In genomic region chr11:108319162-108319561, GRCm38 (mm10) we compare ENCODE assay signal across 26 mouse cellular contexts. TPM values are rescaled to one million over a fixed set of nuclear protein-coding genes. Genes with fewer than 3 reads are reported as not detected.
DNase-seq lines count a peak whose midpoint lies in the region; ATAC-seq and TF ChIP-seq lines count a peak whose summit lies in the region.
"Had no signal": no experiment of that assay in that cellular context is flagged by ENCODE, and none has a peak within 500 bp of the region (broad histone marks: within the 10 kb centered on the region; RNA-seq: fewer than 3 reads in every experiment).

No protein-coding gene starts in this region.

- H3K4me2 ChIP-seq in heart, embryonic 13.5 days, result peak overlapping the region; percentile 21; the same call in 1 of the 2 replicates
- H3K4me2 ChIP-seq in midbrain, embryonic 11.5 days, result no peak overlapping the region
- H3K4me2 ChIP-seq in midbrain, embryonic 14.5 days (ENCODE audit: low read length), result no peak overlapping the region
- no peak overlapping the region for H3K4me2 ChIP-seq in liver, embryonic 14.5 days (ENCODE audit: low read depth)
- H3K4me2 ChIP-seq: embryonic facial prominence, embryonic 12.5 days; forebrain, embryonic 15.5 days; hindbrain, embryonic 15.5 days; intestine, embryonic 15.5 days; midbrain, embryonic 13.5 days; stomach, embryonic 15.5 days had no signal

- no peak for ATAC-seq in heart, embryonic 13.5 days (ENCODE audit: extremely low read depth, insufficient number of reproducible peaks, low FRiP score, low TSS enrichment)
- ATAC-seq in midbrain, embryonic 11.5 days (ENCODE audit: low FRiP score), result no peak
- no peak for ATAC-seq in midbrain, embryonic 14.5 days (ENCODE audit: low FRiP score, low TSS enrichment)
- ATAC-seq in liver, embryonic 14.5 days (ENCODE audit: insufficient read depth), result peak; percentile 82
- ATAC-seq in erythroblast, adult 5-6 weeks (replicated peaks; ENCODE audit: low FRiP score, poor library complexity, severe bottlenecking), result no peak
- ATAC-seq: forebrain, embryonic 15.5 days; intestine, embryonic 15.5 days; midbrain, embryonic 13.5 days had no signal

- no peak overlapping the region for H3K9ac ChIP-seq in heart, embryonic 13.5 days
- no peak overlapping the region for H3K9ac ChIP-seq in midbrain, embryonic 11.5 days (ENCODE audit: low read length)
- no peak overlapping the region for H3K9ac ChIP-seq in midbrain, embryonic 14.5 days (replicated peaks; ENCODE audit: low read length)
- no peak overlapping the region for H3K9ac ChIP-seq in liver, embryonic 14.5 days (replicated peaks)
- H3K9ac ChIP-seq: embryonic facial prominence, embryonic 12.5 days; forebrain, embryonic 15.5 days; hindbrain, embryonic 15.5 days; intestine, embryonic 15.5 days; midbrain, embryonic 13.5 days; stomach, embryonic 15.5 days had no signal

- peak; percentile 64 for TF ChIP-seq EP300 in liver, embryonic 14.5 days (IDR thresholded peaks at IDR 0.05; ENCODE audit: low read depth)

- no peak for TF ChIP-seq CTCF in liver, embryonic 14.5 days (IDR thresholded peaks at IDR 0.05; ENCODE audit: low read depth)

- no peaks in the 10 kb centered on the region for H3K27me3 ChIP-seq in heart, embryonic 13.5 days (replicated peaks)
- H3K27me3 ChIP-seq in midbrain, embryonic 11.5 days (ENCODE audit: control insufficient read depth, insufficient read depth, low read length), result no peaks in the 10 kb centered on the region
- no peaks in the 10 kb centered on the region for H3K27me3 ChIP-seq in midbrain, embryonic 14.5 days (ENCODE audit: control insufficient read depth, insufficient read depth, low read length)
- H3K27me3 ChIP-seq in liver, embryonic 14.5 days (ENCODE audit: control insufficient read depth, insufficient read depth, low read length), result no peaks in the 10 kb centered on the region
- H3K27me3 ChIP-seq: embryonic facial prominence, embryonic 12.5 days; forebrain, embryonic 15.5 days; hindbrain, embryonic 15.5 days; intestine, embryonic 15.5 days; midbrain, embryonic 13.5 days; stomach, embryonic 15.5 days had no signal

- no peak overlapping the region for H3K4me3 ChIP-seq in heart, embryonic 13.5 days
- H3K4me3 ChIP-seq in midbrain, embryonic 11.5 days (ENCODE audit: low read depth, low read length), result no peak overlapping the region
- H3K4me3 ChIP-seq in midbrain, embryonic 14.5 days (replicated peaks; ENCODE audit: low read depth, low read length), result no peak overlapping the region
- no peak overlapping the region for H3K4me3 ChIP-seq in liver, embryonic 14.5 days (ENCODE audit: insufficient read depth in 1 of 2, low read depth in 2 of 2, low read length in 2 of 2)
- H3K4me3 ChIP-seq: embryonic facial prominence, embryonic 12.5 days; forebrain, embryonic 15.5 days; hindbrain, embryonic 15.5 days; intestine, embryonic 15.5 days; limb, embryonic 10.5 days; midbrain, embryonic 13.5 days; myocyte; stomach, embryonic 15.5 days had no signal

- intact Hi-C loops in heart, postnatal 36 days (cut with DNase I), result no loop called here

- no peaks in the 10 kb centered on the region for H3K36me3 ChIP-seq in heart, embryonic 13.5 days
- H3K36me3 ChIP-seq in midbrain, embryonic 11.5 days (ENCODE audit: control insufficient read depth, insufficient read depth, low read length), result no peaks in the 10 kb centered on the region
- H3K36me3 ChIP-seq in midbrain, embryonic 14.5 days (ENCODE audit: control insufficient read depth, insufficient read depth, low read length), result no peaks in the 10 kb centered on the region
- H3K36me3 ChIP-seq in liver, embryonic 14.5 days (replicated peaks; ENCODE audit: control insufficient read depth, insufficient read depth, low read depth), result no peaks in the 10 kb centered on the region
- H3K36me3 ChIP-seq: embryonic facial prominence, embryonic 12.5 days; forebrain, embryonic 15.5 days; hindbrain, embryonic 15.5 days; intestine, embryonic 15.5 days; limb, embryonic 10.5 days; midbrain, embryonic 13.5 days; stomach, embryonic 15.5 days had no signal

- 55% methylated on average over 11 of the region's 11 CpGs for WGBS in heart, embryonic 13.5 days
- 87% methylated on average over 11 of the region's 11 CpGs for WGBS in midbrain, embryonic 11.5 days
- 84% methylated on average over 11 of the region's 11 CpGs for WGBS in midbrain, embryonic 14.5 days
- WGBS in liver, embryonic 14.5 days (ENCODE audit: insufficient replicate concordance), result 50% methylated on average over 11 of the region's 11 CpGs

- H3K27ac ChIP-seq in heart, embryonic 13.5 days (replicated peaks), result no peak overlapping the region
- no peak overlapping the region for H3K27ac ChIP-seq in midbrain, embryonic 11.5 days (ENCODE audit: low read depth, low read length)
- no peak overlapping the region for H3K27ac ChIP-seq in midbrain, embryonic 14.5 days (replicated peaks; ENCODE audit: low read depth, low read length)
- no peak overlapping the region for H3K27ac ChIP-seq in liver, embryonic 14.5 days
- H3K27ac ChIP-seq: embryonic facial prominence, embryonic 12.5 days; forebrain, embryonic 15.5 days; hindbrain, embryonic 15.5 days; intestine, embryonic 15.5 days; limb, embryonic 10.5 days; midbrain, embryonic 13.5 days; stomach, embryonic 15.5 days had no signal

- peaks cover 33% of the 10 kb centered on the region for H3K4me1 ChIP-seq in heart, embryonic 13.5 days
- no peaks in the 10 kb centered on the region for H3K4me1 ChIP-seq in midbrain, embryonic 11.5 days (ENCODE audit: control insufficient read depth, insufficient read depth, low read length)
- H3K4me1 ChIP-seq in midbrain, embryonic 14.5 days (ENCODE audit: control insufficient read depth, insufficient read depth, low read length), result no peaks in the 10 kb centered on the region
- peaks cover 0 to 17% of the 10 kb centered on the region in 2 experiments; a peak in 2 of 4 replicates for H3K4me1 ChIP-seq in liver, embryonic 14.5 days (replicated peaks; ENCODE audit: control insufficient read depth in 2 of 2, insufficient read depth in 2 of 2, low read length in 1 of 2)
- H3K4me1 ChIP-seq: forebrain, embryonic 15.5 days; hindbrain, embryonic 15.5 days; stomach, embryonic 15.5 days had no signal

- no peak for DNase-seq in heart, postnatal 36 days
- peak; percentile 44 for DNase-seq in midbrain, embryonic 11.5 days (ENCODE audit: low spot score, missing footprints)
- DNase-seq in midbrain, embryonic 14.5 days, result no peak
- no peak for DNase-seq in liver, embryonic 14.5 days (ENCODE audit: low read depth in 3 of 3, low spot score in 3 of 3)
- no peak for DNase-seq in right cerebral cortex, postnatal 10 days (ENCODE audit: low spot score in 2 of 2)
- DNase-seq: adrenal gland, adult 2 months; cerebellum, adult 9-10 months; gastrocnemius, postnatal 36 days; kidney, postnatal 36 days; layer of hippocampus, adult 9-11 months; lung, adult 18-20 months; right cerebral cortex, postnatal 25 days; thymus, adult 18-20 months had no signal

- H3K9me3 ChIP-seq in heart, embryonic 13.5 days, result no peaks in the 10 kb centered on the region
- H3K9me3 ChIP-seq in midbrain, embryonic 11.5 days (ENCODE audit: control insufficient read depth, low read length), result no peaks in the 10 kb centered on the region
- no peaks in the 10 kb centered on the region for H3K9me3 ChIP-seq in midbrain, embryonic 14.5 days (ENCODE audit: control insufficient read depth, low read length)
- no peaks in the 10 kb centered on the region for H3K9me3 ChIP-seq in liver, embryonic 14.5 days (ENCODE audit: control insufficient read depth, low read length)
- H3K9me3 ChIP-seq: embryonic facial prominence, embryonic 12.5 days; forebrain, embryonic 15.5 days; hindbrain, embryonic 15.5 days; intestine, embryonic 15.5 days; limb, embryonic 10.5 days; midbrain, embryonic 13.5 days; stomach, embryonic 15.5 days had no signal

RNA-seq across cellular contexts. Expression of gene Apoh, which starts 24.0 kb away (rescaled TPM):
- polyA plus RNA-seq in heart, embryonic 13.5 days (2015; fragmentation: Nextera tagmentation; extraction: Ambion mirVana), result 1.4 and 4.7 TPM in 2 replicates
- not detected for total RNA-seq in heart, postnatal 36 days (2021)
- not detected in 2 replicates for polyA plus RNA-seq in midbrain, embryonic 11.5 days (2014; fragmentation: Nextera tagmentation; extraction: Ambion mirVana)
- 0.47 and 0.55 TPM in 2 replicates for polyA plus RNA-seq in midbrain, embryonic 14.5 days (2014; fragmentation: Nextera tagmentation; extraction: Ambion mirVana)
- polyA plus RNA-seq in liver, embryonic 14.5 days (2012; rRNA removed), result 232 and 286 TPM in 2 replicates
- polyA plus RNA-seq in liver, embryonic 14.5 days (2014; fragmentation: Nextera tagmentation; extraction: Ambion mirVana), result 287 and 289 TPM in 2 replicates
- total RNA-seq in erythroblast, adult 5-6 weeks (2015; ENCODE audit: low replicate concordance), result not detected in 2 replicates
- total RNA-seq in erythroblast, adult 5-6 weeks (2017; ENCODE audit: low replicate concordance), result not detected in 2 replicates
- total RNA-seq: common myeloid progenitor, adult 5-6 weeks had no signal
- polyA plus RNA-seq: forebrain, embryonic 15.5 days; kidney, embryonic 14.5 days; limb, embryonic 10.5 days; neural tube, embryonic 14.5 days had no signal

RNA-seq across cellular contexts. Expression of gene Prkca, which starts 24.6 kb away (rescaled TPM):
- polyA plus RNA-seq in heart, embryonic 13.5 days (2015; fragmentation: Nextera tagmentation; extraction: Ambion mirVana), result 12.0 and 12.9 TPM in 2 replicates
- total RNA-seq in heart, postnatal 36 days (2021), result 10 to 100 TPM; 33.6 to 41.0 TPM
- 3.3 and 4.5 TPM in 2 replicates for polyA plus RNA-seq in midbrain, embryonic 11.5 days (2014; fragmentation: Nextera tagmentation; extraction: Ambion mirVana)
- 7.6 and 9.3 TPM in 2 replicates for polyA plus RNA-seq in midbrain, embryonic 14.5 days (2014; fragmentation: Nextera tagmentation; extraction: Ambion mirVana)
- polyA plus RNA-seq in liver, embryonic 14.5 days (2012; rRNA removed), result 2.0 and 2.5 TPM in 2 replicates
- 3.8 and 4.5 TPM in 2 replicates for polyA plus RNA-seq in liver, embryonic 14.5 days (2014; fragmentation: Nextera tagmentation; extraction: Ambion mirVana)
- total RNA-seq in erythroblast, adult 5-6 weeks (2015; ENCODE audit: low replicate concordance), result 1.7 and 6.7 TPM in 2 replicates
- 0.42 and 3.2 TPM in 2 replicates for total RNA-seq in erythroblast, adult 5-6 weeks (2017; ENCODE audit: low replicate concordance)

Comparison
In these comparisons a context has a peak if more than half of its experiments do, and no peak if none do; other contexts are left out.
1. RNA of gene Apoh, which starts 24.0 kb away (polyA plus RNA-seq): 232 to 289 TPM in liver, embryonic 14.5 days; 1.4 to 4.7 TPM in heart, embryonic 13.5 days, 0.47 to 0.55 TPM in midbrain, embryonic 14.5 days and not detected in midbrain, embryonic 11.5 days; every median in the first group is over 10 times any median in the second.